Mouse (Mus musculus) splenic B cell, adult 2 months (primary cell): ENCODE measurements at regions not wholly inside any gene's neighbourhood (a gene's known extent, or its start where the extent isn't known, plus 50 kb on each side); places are given as distances from the start of the nearest gene placed in this dataset.
"Not testable (repeated sequence)": the region's sequence is repeated elsewhere in the genome, so short reads cannot be mapped to it uniquely, and the experiment has no call there.

Source experiments
- DNase-seq: peaks from one replicate; pipeline ENCODE4 v3.0.0-alpha.2; 2011; ENCODE audit warnings: low read depth, low spot score
- H3K27me3 ChIP-seq: 2 replicates; pipeline ENCODE4 v1.6.1; 2012; ENCODE audit warnings: mild to moderate bottlenecking, low read length, moderate library complexity, mixed read lengths; ENCODE audit not compliant: control insufficient read depth, poor library complexity, insufficient read depth, severe bottlenecking
- H3K36me3 ChIP-seq: 2 replicates; pipeline ENCODE4 v1.6.1; 2012; ENCODE audit warnings: mild to moderate bottlenecking, low read length, moderate library complexity, mixed read lengths; ENCODE audit not compliant: control insufficient read depth, poor library complexity, insufficient read depth, severe bottlenecking

GRCm38 (mm10) chr13:46026018-46026417 lies 61.2 kb upstream of the Atxn1 start:
- no peaks in the 10 kb centered on the region for H3K36me3 ChIP-seq
- no peak for DNase-seq
- no peaks in the 10 kb centered on the region for H3K27me3 ChIP-seq

- H3K27me3 ChIP-seq: no peaks in the 10 kb centered on the region
These were observed 58.8 kb upstream of the Atxn1 start for GRCm38 (mm10) chr13:46023630-46024041.

GRCm38 (mm10) chr13:46023187-46023586 lies 58.4 kb upstream of the Atxn1 start:
- DNase-seq: peak; percentile 27
- Histone ChIP-seq H3K36me3 (no peaks in the 10 kb centered on the region), H3K27me3 (no peaks in the 10 kb centered on the region)

More at GRCm38 (mm10) chr13:46023630-46024041, 58.8 kb upstream of the Atxn1 start:
- no peaks in the 10 kb centered on the region for H3K36me3 ChIP-seq
- peak; percentile 38 for DNase-seq

GRCm38 (mm10) chr13:46020945-46021835 lies 56.4 kb upstream of the Atxn1 start:
- DNase-seq: peak; percentile 51

GRCm38 (mm10) chr13:46019431-46020166 lies 54.8 kb upstream of the Atxn1 start:
- Histone ChIP-seq H3K27me3 (no peaks in the 10 kb centered on the region), H3K36me3 (no peaks in the 10 kb centered on the region)
- DNase-seq: peak; percentile 24

More at GRCm38 (mm10) chr13:46020945-46021835, 56.4 kb upstream of the Atxn1 start:
- H3K27me3 ChIP-seq: no peaks in the 10 kb centered on the region
- H3K36me3 ChIP-seq: no peaks in the 10 kb centered on the region

- no peaks in the 10 kb centered on the region for H3K27me3 ChIP-seq
- no peak for DNase-seq
- H3K36me3 ChIP-seq: no peaks in the 10 kb centered on the region
These were observed 54.2 kb upstream of the Atxn1 start for GRCm38 (mm10) chr13:46018903-46019430.

- DNase-seq: no peak
- no peaks in the 10 kb centered on the region for H3K36me3 ChIP-seq
- H3K27me3 ChIP-seq: no peaks in the 10 kb centered on the region
These were observed 52.9 kb upstream of the Atxn1 start for GRCm38 (mm10) chr13:46017742-46018141.

GRCm38 (mm10) chr13:46017011-46017410 lies 52.2 kb upstream of the Atxn1 start:
- not testable (repeated sequence) for H3K27me3 ChIP-seq, H3K36me3 ChIP-seq, DNase-seq

- no peaks in the 10 kb centered on the region for H3K27me3 ChIP-seq
- no peak for DNase-seq
- no peaks in the 10 kb centered on the region for H3K36me3 ChIP-seq
These were observed 50.4 kb upstream of the Atxn1 start for GRCm38 (mm10) chr13:46015231-46015630.

GRCm38 (mm10) chr13:46014637-46015036 lies 49.8 kb upstream of the Atxn1 start:
- DNase-seq: no peak
- no peaks in the 10 kb centered on the region for H3K36me3 ChIP-seq
- H3K27me3 ChIP-seq: no peaks in the 10 kb centered on the region
